Mouse (Mus musculus) embryonic facial prominence, embryonic 12.5 days (tissue): ENCODE measurements around the gene Vps8. TPM values are rescaled to one million over a fixed set of nuclear protein-coding genes. Genes with fewer than 3 reads are reported as not detected.

Experiments
- ATAC-seq: fragments of 200-750 bp; cut with Nextera tagmentation; 2 replicates; pipeline ENCODE4 v1.8.0; 2017; ENCODE audit not compliant: insufficient number of reproducible peaks, insufficient read depth, low FRiP score, low TSS enrichment
- H3K27ac ChIP-seq: fragments of 300-500 bp; sonication (generic); 2 replicates; pipeline ENCODE4 v1.5.1; 2016; ENCODE audit warnings: mild to moderate bottlenecking
- H3K27me3 ChIP-seq: fragments of 300-500 bp; sonication (generic); 2 replicates; pipeline ENCODE4 v1.6.1; 2016; ENCODE audit warnings: mild to moderate bottlenecking, moderate library complexity
- H3K36me3 ChIP-seq: fragments of 300-500 bp; sonication (generic); 2 replicates; pipeline ENCODE4 v1.6.1; 2016; ENCODE audit warnings: mild to moderate bottlenecking
- H3K4me1 ChIP-seq: fragments of 300-500 bp; sonication (generic); 2 replicates; pipeline ENCODE4 v1.6.1; 2016
- H3K4me2 ChIP-seq: fragments of 300-500 bp; sonication (generic); replicated peaks from 2 replicates; pipeline ENCODE4 v1.6.1; 2016; ENCODE audit warnings: mild to moderate bottlenecking, moderate library complexity
- H3K4me3 ChIP-seq: fragments of 300-500 bp; sonication (generic); 2 replicates; pipeline ENCODE4 v1.5.1; 2016; ENCODE audit warnings: mild to moderate bottlenecking
- H3K9ac ChIP-seq: fragments of 300-500 bp; sonication (generic); 2 replicates; pipeline ENCODE4 v1.6.1; 2016; ENCODE audit warnings: mild to moderate bottlenecking, moderate library complexity
- H3K9me3 ChIP-seq: fragments of 300-500 bp; sonication (generic); 2 replicates; pipeline ENCODE4 v1.6.1; 2016; ENCODE audit warnings: mild to moderate bottlenecking, moderate library complexity
- WGBS: fragments of 180-500 bp; shearing (Covaris S2); methylation state at CpG from one replicate; pipeline ENCODE4 v1.1.7; 2016; 5-methylcytosine and 5-hydroxymethylcytosine counted together
- polyA plus RNA-seq: library from polyadenylated mRNA; unstranded; fragments of >200 nt; fragmentation: Nextera tagmentation; extraction: Ambion mirVana; gene quantifications from 2 replicates; pipeline ENCODE4 v1.2.1, GENCODE M21; 2016

Vps8 gene
- polyA plus RNA-seq, 1 experiment from 2014 or later = 16.7 TPM

- H3K9me3 ChIP-seq = no peaks in the 10 kb centered on the region
- no peak overlapping the region for H3K9ac ChIP-seq
- no peaks in the 10 kb centered on the region for H3K36me3 ChIP-seq
- 85% methylated on average over 11 of the region's 11 CpGs for WGBS
- H3K4me1 ChIP-seq = no peaks in the 10 kb centered on the region
- no peaks in the 10 kb centered on the region for H3K27me3 ChIP-seq
- no peak for ATAC-seq
- H3K4me3 ChIP-seq = no peak overlapping the region
- no peak overlapping the region for H3K27ac ChIP-seq
- H3K4me2 ChIP-seq = no peak overlapping the region
These were observed 214.4 kb downstream of the Vps8 start for GRCm38 (mm10) chr16:21637201-21637819.

- Histone ChIP-seq H3K4me3 (no peak overlapping the region), H3K27me3 (no peaks in the 10 kb centered on the region), H3K4me1 (peaks cover 11% of the 10 kb centered on the region), H3K36me3 (no peaks in the 10 kb centered on the region), H3K9ac (no peak overlapping the region), H3K9me3 (no peaks in the 10 kb centered on the region), H3K4me2 (no peak overlapping the region), H3K27ac (no peak overlapping the region)
- 80% methylated on average over 7 of the region's 7 CpGs for WGBS
- no peak for ATAC-seq
These were observed 218.0 kb downstream of the Vps8 start for GRCm38 (mm10) chr16:21640766-21641499.

DNA sequence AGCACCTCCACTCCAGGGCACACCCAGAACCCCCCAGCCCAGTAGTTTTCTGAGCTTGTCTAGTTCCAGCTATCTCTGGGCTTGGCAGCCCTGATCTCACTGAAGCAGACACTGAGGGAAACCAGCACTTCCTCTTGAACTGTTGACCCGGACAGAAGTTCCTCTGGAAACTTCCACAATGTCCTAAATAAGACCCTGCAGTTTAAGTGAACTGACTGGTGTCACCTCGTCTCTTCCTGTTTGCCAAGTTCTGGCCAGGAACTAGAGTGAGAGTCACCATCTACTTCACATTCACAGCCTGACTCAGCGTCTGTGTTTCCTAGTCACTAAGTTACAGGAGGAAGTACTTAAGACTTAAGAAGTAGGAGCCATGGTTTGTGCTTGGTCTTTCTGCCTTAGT is 219.0 kb downstream of the Vps8 start:
- H3K4me2 ChIP-seq = no peak overlapping the region
- H3K9me3 ChIP-seq = no peaks in the 10 kb centered on the region
- H3K4me3 ChIP-seq = no peak overlapping the region
- 74% methylated on average over 3 of the region's 3 CpGs for WGBS
- H3K27ac ChIP-seq = 0 out of 2 replicates have a peak overlapping the region, but pooled peaks have one; percentile 52
- no peak overlapping the region for H3K9ac ChIP-seq
- H3K27me3 ChIP-seq = no peaks in the 10 kb centered on the region
- no peak for ATAC-seq
- peaks cover 11% of the 10 kb centered on the region for H3K4me1 ChIP-seq
- no peaks in the 10 kb centered on the region for H3K36me3 ChIP-seq

GRCm38 (mm10) chr16:21642906-21643305 is 220.0 kb downstream of the Vps8 start:
- 93% methylated on average over 5 of the region's 5 CpGs for WGBS
- ATAC-seq = no peak
- Histone ChIP-seq H3K4me3 (no peak overlapping the region), H3K4me2 (no peak overlapping the region), H3K9me3 (no peaks in the 10 kb centered on the region), H3K27me3 (no peaks in the 10 kb centered on the region), H3K9ac (no peak overlapping the region), H3K4me1 (peaks cover 11% of the 10 kb centered on the region), H3K27ac (no peak overlapping the region), H3K36me3 (no peaks in the 10 kb centered on the region)

DNA sequence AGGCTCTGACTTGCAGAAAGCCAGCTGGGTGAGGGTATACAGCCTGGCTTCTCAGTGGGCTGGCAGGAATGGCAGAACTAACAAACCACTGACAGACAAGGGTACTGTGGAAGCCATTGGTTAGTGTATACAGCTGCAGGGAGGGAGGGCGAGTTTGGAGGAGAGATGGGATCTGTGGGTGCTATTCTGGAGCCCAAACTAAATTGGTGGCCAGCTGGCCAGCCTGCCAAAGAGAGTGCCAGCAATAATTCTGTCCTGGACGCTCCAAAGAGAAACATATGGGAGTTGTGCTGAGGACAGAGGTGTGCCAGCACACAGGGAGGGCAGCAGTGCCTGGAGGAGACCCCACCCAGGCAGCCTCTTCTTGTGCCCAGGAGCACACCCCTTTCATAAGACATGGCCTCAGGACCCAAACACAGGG is 220.7 kb downstream of the Vps8 start:
- peak overlapping the region; percentile 66 for H3K27ac ChIP-seq
- ATAC-seq = no peak
- H3K4me3 ChIP-seq = no peak overlapping the region
- no peaks in the 10 kb centered on the region for H3K36me3 ChIP-seq
- H3K27me3 ChIP-seq = no peaks in the 10 kb centered on the region
- WGBS = 74% methylated on average over 2 of the region's 2 CpGs
- no peak overlapping the region for H3K9ac ChIP-seq
- H3K9me3 ChIP-seq = no peaks in the 10 kb centered on the region
- H3K4me2 ChIP-seq = no peak overlapping the region; the same call in 1 of the 2 replicates
- H3K4me1 ChIP-seq = peaks cover 11% of the 10 kb centered on the region

GRCm38 (mm10) chr16:21644066-21644561 is 221.2 kb downstream of the Vps8 start:
- Histone ChIP-seq H3K4me1 (peaks cover 11% of the 10 kb centered on the region), H3K9ac (no peak overlapping the region), H3K36me3 (no peaks in the 10 kb centered on the region), H3K4me3 (no peak overlapping the region), H3K27ac (peak overlapping the region; percentile 66), H3K4me2 (no peak overlapping the region; the same call in 1 of the 2 replicates), H3K9me3 (no peaks in the 10 kb centered on the region), H3K27me3 (no peaks in the 10 kb centered on the region)
- WGBS = 36% methylated on average over 17 of the region's 17 CpGs
- ATAC-seq = no peak

- H3K27ac ChIP-seq = peak overlapping the region; percentile 66; the same call in 1 of the 2 replicates
- H3K36me3 ChIP-seq = no peaks in the 10 kb centered on the region
- no peaks in the 10 kb centered on the region for H3K9me3 ChIP-seq
- H3K9ac ChIP-seq = no peak overlapping the region
- WGBS = 69% methylated on average over 3 of the region's 3 CpGs
- H3K4me1 ChIP-seq = peaks cover 11% of the 10 kb centered on the region
- H3K4me3 ChIP-seq = no peak overlapping the region
- H3K4me2 ChIP-seq = no peak overlapping the region
- H3K27me3 ChIP-seq = no peaks in the 10 kb centered on the region
- ATAC-seq = no peak
These were observed 221.7 kb downstream of the Vps8 start for GRCm38 (mm10) chr16:21644574-21644973.

DNA sequence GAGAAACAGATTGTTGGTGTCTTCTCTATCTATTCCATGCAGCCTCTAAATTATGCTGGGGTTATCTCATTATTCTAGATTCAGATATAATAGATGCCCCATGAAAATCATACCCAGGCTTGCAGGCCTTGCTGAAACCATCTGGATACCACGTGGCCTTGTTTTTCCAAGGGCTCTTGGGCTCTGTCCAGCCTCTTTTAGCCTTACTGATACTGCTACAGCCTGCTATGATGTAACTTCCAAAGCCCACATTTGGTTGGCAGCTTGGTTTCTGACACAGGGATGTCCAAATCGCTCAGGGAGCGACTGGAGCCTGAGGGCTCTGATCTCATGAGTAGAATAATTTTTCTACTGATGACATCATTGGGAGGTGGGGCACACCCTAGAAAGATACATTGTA is 223.0 kb downstream of the Vps8 start:
- Histone ChIP-seq H3K9me3 (no peaks in the 10 kb centered on the region), H3K4me3 (no peak overlapping the region), H3K27ac (no peak overlapping the region), H3K9ac (no peak overlapping the region), H3K27me3 (no peaks in the 10 kb centered on the region), H3K4me2 (no peak overlapping the region), H3K4me1 (peaks cover 11% of the 10 kb centered on the region), H3K36me3 (no peaks in the 10 kb centered on the region)
- ATAC-seq = no peak
- 79% methylated on average over 3 of the region's 3 CpGs for WGBS

DNA sequence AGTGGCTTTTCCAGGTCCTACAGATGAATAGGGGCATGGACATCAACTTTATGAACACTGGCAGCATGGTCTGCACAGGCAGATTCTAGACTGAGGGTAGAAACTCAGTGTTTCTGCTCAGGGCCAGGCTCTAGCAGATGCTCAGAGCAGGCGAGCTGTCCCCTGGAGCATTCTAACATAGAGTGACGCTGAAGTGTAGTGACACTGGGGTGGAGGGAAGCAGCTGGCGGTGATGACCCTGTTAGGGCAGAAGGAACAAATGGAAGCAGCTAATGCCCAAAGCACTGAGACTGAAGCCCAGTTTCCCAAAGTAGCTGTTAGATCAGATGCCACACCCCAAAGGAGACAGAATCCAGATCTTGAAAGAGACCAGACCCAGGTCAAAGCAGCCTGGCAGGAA is 223.6 kb downstream of the Vps8 start:
- no peak for ATAC-seq
- H3K4me3 ChIP-seq = no peak overlapping the region
- 73% methylated on average over 3 of the region's 3 CpGs for WGBS

GRCm38 (mm10) chr16:21648800-21649199 is 225.9 kb downstream of the Vps8 start:
- Histone ChIP-seq H3K27ac (no peak overlapping the region), H3K27me3 (no peaks in the 10 kb centered on the region), H3K9me3 (no peaks in the 10 kb centered on the region), H3K4me1 (peaks cover 9% of the 10 kb centered on the region), H3K4me3 (no peak overlapping the region), H3K36me3 (peaks cover 10% of the 10 kb centered on the region), H3K4me2 (no peak overlapping the region), H3K9ac (no peak overlapping the region)
- WGBS = 74% methylated on average over 4 of the region's 4 CpGs
- no peak for ATAC-seq

More for the DNA sequence above, 223.6 kb downstream of the Vps8 start:
- Histone ChIP-seq H3K27me3 (no peaks in the 10 kb centered on the region), H3K9ac (no peak overlapping the region), H3K4me1 (peaks cover 11% of the 10 kb centered on the region), H3K27ac (no peak overlapping the region), H3K9me3 (no peaks in the 10 kb centered on the region), H3K36me3 (no peaks in the 10 kb centered on the region), H3K4me2 (no peak overlapping the region)

DNA sequence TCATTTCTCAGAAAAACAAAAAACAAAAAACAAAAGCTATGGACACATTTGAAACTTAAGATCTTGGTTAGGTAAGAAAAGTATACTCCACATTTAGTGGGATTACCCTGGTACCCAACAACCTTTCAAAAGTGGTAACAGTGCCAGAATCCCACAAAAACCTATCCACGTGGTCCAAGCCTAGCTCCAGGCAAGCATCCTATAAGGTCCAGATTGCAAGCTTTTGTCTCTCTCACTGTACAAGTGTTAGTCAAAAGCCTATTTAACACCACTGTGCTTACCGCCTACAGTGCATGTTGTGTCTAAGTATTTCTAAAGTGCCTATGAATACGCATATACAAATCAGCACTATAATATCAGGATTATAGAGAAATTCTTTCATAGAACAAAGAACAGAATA is 227.4 kb downstream of the Vps8 start:
- peaks cover 10% of the 10 kb centered on the region for H3K36me3 ChIP-seq
- H3K4me1 ChIP-seq = no peaks in the 10 kb centered on the region
- no peaks in the 10 kb centered on the region for H3K27me3 ChIP-seq
- no peak overlapping the region for H3K27ac ChIP-seq
- H3K9ac ChIP-seq = no peak overlapping the region
- no peak overlapping the region for H3K4me2 ChIP-seq
- 88% methylated on average over 3 of the region's 3 CpGs for WGBS
- no peaks in the 10 kb centered on the region for H3K9me3 ChIP-seq
- H3K4me3 ChIP-seq = no peak overlapping the region
- no peak for ATAC-seq

DNA sequence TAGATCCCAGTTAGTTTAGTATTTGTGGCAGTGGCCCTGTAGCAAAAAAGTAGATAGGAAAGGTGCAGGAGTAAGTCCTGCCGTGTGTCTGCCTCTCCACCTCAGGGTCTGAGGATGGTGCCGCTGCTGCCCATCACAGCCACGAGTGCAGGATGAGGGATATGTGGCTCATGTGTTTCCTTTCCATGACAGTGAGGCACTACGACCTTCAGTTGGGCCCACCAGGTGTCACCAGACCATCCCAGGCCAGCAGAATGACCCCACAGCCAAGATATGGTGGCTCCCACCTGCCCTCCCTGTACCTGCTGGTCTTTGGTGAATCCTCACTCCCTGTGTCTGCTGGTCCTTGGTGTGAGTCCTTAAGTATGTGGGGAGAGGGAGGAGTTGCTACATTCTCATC is 228.2 kb downstream of the Vps8 start:
- Histone ChIP-seq H3K36me3 (peaks cover 10% of the 10 kb centered on the region), H3K4me2 (no peak overlapping the region), H3K4me3 (no peak overlapping the region), H3K27me3 (no peaks in the 10 kb centered on the region), H3K4me1 (no peaks in the 10 kb centered on the region), H3K9ac (no peak overlapping the region), H3K9me3 (no peaks in the 10 kb centered on the region), H3K27ac (no peak overlapping the region)
- ATAC-seq = no peak
- WGBS = 81% methylated on average over 4 of the region's 4 CpGs
